Mouse (Mus musculus): Measurements from ENCODE around the gene Dock1.

- TF ChIP-seq CTCF (IDR thresholded peaks at IDR 0.05; ENCODE audit: low read depth, low read length) (no peak), EP300 (IDR thresholded peaks at IDR 0.05; ENCODE audit: insufficient read depth, low read depth, low read length) (no peak), POLR2A (IDR thresholded peaks at IDR 0.05; ENCODE audit: insufficient read depth, low read length) (no peak)
Observed at GRCm38 (mm10) chr7:134892449-134892871, 222.0 kb downstream of the Dock1 start.
